Mouse (Mus musculus): Measurements from ENCODE around the gene Krtap2-4.
"Not testable (repeated sequence)": the region's sequence is repeated elsewhere in the genome, so short reads cannot be mapped to it uniquely, and the experiment has no call there.

Gene Krtap2-4

DNA sequence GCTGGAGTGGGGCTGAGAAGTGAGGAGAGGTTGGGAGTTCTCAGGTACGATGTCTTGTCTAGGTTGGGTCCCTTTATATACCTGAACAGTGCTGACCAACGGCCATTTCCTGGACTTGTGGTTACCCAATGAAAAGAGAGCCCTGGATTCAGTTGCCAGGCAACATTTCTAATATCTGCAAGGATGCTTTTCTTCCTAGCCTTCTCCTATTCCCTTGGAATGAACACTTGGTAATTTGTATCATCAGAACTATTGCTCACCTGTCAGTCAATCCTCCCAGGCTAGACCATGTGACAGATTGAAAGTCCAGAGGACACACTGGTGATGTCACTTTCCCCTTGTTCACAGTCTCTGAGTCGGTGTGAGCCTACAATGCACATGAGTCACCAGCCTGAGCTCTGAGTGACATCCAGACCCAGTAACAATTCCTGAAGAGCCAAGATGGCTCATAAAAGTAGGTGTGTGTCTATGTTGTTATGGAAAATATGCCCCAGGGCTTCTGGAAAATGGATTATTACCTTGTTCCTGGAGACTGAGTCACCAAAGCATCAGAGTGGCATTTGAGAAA lies at the start of gene Krtap2-4:
Gene Krtap2-4, minus strand, starts transcription at position 51 of the 568 bp plus-strand sequence.
- DNase-seq (ENCODE audit: low spot score in 2 of 2): no peak

DNA sequence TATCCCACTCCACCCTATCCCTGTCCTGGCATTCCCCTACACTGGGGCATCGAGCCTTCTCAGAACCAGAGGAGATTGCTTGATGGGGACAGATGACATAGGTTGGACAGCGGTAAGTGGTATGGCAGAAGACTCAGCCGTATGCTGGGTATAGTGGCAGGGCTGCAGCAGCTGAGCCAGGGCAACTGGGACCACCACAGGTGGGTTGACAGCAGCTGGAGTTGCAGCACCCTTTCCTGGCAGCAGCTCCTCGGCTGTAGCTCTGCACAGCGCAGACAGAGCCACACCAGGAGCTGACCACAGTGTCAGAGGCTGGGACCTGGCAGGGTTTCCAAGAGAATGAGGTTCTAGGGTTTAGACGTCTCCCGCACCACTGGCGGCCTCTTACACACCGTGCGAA lies 48.2 kb upstream of the Krtap2-4 start:
- no peak for DNase-seq (ENCODE audit: low spot score in 2 of 2)

DNA sequence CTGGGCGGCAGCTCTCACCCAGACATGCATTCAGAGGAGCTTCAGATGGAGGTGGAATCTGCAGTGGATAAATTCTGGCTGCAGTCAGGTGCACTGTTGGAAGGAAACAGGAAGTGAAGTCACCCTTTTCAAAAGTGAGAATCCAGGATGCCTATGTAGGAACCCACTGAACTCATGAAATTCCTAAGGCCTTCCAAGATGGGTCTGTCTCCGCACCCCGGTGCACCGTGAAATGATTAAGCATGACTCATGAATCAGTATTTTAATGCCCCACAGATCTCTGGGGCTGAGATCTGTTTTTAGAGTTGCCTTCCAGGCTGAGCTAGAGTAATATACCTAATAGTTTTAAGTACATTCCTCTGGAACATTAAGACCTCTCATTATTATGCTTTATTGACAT lies 44.6 kb upstream of the Krtap2-4 start:
- no peak for DNase-seq (ENCODE audit: low spot score in 2 of 2)

DNA sequence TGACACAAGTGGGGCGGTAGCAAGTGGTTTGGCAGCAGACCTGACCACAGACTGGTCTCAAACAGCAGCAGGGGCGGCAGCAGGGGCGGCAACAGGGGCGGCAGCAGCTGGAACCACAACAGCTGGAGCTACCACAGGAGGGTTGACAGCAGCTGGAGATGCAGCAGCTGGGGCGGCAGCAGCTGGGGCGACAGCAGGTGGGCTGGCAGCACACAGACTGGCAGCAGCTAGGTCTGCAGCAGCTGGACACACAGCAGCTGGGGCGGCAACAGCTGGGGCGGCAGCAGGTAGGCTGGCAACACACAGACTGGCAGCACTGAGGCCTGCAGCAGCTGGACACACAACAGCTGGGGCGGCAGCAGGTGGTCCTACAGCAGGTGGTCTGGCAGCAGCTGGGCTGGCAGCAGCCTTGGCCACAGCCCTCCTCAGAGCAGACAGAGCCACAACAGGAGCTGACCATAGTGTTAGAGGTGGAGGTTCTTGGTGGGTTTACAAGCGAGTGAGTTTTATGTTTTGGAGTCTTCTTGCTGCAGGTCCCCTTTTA lies 43.9 kb upstream of the Krtap2-4 start, which contains the start of gene Gm11563:
Gene Gm11563, minus strand, starts transcription at position 494 of the 544 bp plus-strand sequence.
- not testable (repeated sequence) for DNase-seq (ENCODE audit: low spot score in 2 of 2)

DNA sequence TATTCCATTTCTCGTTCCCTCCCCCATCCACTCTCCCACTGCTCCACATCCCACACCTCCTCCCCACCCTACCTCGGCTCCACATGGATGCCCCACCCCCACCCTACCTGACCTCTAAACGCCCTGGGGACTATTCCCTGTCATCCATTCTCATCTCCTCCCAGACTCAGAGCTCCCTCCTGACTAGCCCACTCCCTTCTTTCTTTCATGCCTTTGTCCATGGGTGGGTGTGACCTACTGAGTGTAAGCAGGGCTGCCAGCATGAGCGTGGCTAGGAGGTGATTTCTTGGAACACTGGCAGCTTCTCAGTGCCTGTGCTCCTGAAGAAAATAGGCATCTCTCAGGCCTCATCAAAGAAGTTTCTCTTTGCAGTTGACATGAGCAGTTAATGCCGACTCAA lies 42.4 kb upstream of the Krtap2-4 start:
- DNase-seq (ENCODE audit: low spot score in 2 of 2): no peak

DNA sequence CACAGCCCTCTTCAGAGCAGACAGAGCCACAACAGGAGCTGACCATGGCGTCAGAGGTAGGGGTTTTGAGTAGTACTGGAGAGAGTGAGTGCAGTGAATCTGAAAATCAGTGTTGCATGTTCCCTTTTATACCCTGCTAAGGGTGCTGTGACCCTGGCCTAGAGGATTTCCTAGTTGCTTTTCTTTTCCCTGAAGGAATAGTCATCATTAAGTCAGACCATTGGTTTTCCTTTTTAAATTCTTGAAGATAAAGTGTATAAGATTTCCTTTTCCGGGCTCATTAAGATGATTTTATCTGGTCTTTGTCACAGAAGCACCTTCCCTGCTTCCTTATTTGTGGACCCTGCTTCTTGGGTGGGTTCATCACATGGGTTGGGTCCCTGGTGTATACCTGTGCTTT lies 35.5 kb upstream of the Krtap2-4 start, which contains the start of gene Gm11555:
Gene Gm11555, minus strand, starts transcription at position 101 of the 400 bp plus-strand sequence.
- DNase-seq (ENCODE audit: low spot score in 2 of 2): no peak

DNA sequence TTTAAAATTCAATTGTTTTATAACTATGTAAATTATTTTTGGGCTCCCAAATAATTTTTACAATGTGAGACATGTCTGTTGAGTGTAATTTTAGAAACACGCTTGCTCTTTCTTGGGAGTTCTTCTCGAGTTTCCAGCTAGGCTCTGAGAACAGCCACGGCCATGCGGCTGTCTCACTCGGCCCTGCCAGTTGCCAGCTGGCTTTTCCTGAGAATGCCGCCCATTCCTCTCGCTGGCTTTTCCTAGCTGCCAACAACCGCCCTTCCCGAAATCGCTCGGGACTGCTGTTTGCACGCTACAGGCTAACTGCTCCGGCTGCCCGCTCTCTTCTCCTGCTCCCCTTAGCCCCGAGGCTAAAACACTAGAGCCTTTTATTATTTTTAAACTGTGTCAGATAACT lies 31.8 kb upstream of the Krtap2-4 start:
- no peak for DNase-seq (ENCODE audit: low spot score in 2 of 2)

DNA sequence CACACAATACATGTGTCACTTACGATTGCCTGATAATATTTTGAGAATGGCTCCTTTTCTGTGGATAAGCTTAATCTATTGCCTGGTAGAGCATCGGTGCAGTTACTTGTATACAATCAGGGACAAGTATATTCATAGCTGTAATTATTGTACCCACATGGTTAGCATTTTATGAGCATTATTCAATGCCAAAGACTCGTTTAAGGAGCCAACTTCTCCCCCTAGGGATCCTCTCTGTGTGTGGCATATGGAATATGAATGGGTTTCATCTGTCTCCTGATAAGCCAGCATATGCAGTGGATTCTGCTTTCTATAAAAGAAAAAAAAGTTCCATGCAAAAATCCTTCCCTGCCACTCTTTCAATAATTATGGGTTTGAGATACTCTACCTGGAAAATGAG lies 29.7 kb upstream of the Krtap2-4 start:
- no peak for DNase-seq (ENCODE audit: low spot score in 2 of 2)

DNA sequence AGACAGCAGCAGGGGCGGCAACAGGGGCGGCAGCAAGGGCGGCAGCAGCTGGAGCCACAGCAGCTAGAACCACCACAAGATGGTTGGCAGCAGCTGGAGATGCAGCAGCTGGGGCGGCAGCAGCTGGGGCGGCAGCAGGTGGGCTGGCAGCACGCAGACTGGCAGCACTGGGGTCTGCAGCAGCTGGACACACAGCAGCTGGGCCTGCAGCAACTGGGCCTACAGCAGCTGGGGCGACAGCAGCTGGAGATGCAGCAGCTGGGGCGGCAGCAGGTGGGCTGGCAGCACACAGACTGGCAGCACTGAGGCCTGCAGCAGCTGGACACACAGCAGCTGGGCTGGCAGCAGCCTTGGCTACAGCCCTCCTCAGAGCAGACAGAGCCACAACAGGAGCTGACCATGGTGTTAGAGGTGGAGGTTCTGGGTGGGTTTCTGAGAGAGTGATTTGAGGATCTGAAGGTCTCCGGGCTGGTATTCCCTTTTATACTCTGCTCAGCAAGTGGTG lies 29.0 kb upstream of the Krtap2-4 start, which contains the start of gene Krtap4-7:
Gene Krtap4-7, minus strand, starts transcription at position 455 of the 505 bp plus-strand sequence.
- DNase-seq (ENCODE audit: low spot score in 2 of 2): not testable (repeated sequence)

DNA sequence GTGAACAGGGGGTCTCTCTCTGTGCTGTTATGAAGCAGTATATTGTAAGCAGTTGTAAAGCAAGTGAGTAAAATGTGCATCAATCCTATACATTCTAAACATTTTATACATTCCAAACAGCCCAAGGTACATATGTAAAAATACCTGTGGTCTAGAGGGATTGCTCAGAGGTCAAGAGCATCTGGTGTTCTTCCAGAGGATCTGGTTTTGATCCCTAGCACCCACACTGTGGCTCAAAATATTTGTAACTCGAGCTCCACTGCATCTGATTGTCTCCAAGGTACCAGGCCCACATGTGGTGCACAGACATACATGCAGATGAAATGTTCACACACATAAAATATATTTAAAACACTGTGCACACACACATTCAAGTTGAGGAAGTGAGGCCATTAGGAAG lies 26.3 kb upstream of the Krtap2-4 start:
- DNase-seq (ENCODE audit: low spot score in 2 of 2): no peak

DNA sequence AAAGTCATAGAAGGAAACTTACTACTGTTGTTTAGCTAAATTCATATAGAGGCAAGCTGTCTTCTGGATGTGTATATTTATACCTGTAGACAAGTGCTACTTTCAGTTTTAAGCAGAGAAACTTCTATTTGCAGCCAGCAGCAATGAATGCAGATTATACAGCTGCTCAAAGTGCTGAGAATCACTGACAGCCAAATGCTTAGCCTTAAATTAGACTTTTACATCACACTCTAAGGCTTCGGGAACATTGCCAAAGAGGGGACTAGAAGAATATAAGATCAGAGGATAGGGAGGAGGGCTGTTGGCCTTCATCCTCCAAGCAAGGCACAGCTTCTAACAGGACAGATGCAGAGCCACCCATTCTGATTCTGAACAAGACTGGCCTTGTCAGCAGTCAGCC lies 22.4 kb upstream of the Krtap2-4 start:
- DNase-seq (ENCODE audit: low spot score in 2 of 2): no peak

DNA sequence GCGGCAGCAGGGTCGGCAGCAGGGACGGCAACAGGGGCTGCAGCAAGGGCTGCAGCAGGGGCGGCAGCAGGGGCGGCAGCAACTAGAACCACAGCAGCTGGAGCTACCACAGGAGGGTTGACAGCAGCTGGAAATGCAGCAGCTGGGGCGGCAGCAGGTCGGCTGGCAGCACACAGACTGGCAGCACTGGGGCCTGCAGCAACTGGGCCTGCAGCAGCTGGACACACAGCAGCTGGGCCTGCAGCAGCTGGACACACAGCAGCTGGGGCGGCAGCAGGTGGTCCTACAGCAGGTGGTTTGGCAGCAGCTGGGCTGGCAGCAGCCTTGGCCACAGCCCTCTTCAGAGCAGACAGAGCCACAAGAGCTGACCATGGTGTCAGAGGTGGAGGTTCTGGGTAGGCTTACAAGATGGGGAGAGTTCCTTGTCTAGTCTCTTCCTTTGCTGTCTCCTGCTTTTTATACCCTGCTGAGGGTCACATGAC lies 20.0 kb upstream of the Krtap2-4 start, which contains the start of gene Krtap4-2:
Gene Krtap4-2, minus strand, starts transcription at position 432 of the 482 bp plus-strand sequence.
- DNase-seq (ENCODE audit: low spot score in 2 of 2): no peak

DNA sequence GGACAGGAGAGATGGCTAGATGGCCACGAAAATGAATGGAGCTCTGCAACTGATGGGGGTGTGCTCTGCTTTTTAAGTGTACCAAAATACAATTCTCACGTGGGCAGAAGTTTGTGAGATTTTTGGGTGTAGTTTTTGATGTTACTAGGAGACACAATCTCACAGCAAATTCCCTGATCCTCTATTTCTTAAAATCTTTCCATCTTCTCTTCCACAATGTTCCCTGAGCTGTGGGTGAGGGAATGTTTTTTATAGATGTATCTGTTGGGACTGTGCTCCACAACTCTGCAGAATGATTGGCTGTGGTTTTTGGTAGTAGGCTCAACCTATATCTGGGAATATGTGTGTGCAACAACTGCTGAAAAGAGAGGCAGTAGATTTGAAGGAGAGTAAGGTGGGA lies 18.6 kb upstream of the Krtap2-4 start:
- DNase-seq (ENCODE audit: low spot score in 2 of 2): no peak

DNA sequence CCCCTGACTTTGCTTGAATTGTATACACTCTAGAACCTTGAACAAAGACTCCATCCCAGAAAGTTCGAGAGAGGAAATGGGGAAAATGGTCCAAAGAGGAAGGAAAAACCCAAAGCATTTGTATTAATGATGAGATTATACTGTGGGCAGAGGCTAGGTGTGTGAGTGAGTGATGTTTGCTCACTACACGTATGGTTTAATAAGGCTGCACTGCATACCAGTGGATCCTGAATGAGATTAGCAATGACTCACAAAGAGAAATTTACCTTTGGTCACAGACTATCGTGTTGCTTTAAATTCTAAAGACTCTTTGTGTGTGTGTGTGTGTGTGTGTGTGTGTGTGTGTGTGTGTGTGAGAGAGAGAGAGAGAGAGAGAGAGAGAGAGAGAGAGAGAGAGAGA lies 16.2 kb upstream of the Krtap2-4 start:
- DNase-seq (ENCODE audit: low spot score in 2 of 2): no peak

DNA sequence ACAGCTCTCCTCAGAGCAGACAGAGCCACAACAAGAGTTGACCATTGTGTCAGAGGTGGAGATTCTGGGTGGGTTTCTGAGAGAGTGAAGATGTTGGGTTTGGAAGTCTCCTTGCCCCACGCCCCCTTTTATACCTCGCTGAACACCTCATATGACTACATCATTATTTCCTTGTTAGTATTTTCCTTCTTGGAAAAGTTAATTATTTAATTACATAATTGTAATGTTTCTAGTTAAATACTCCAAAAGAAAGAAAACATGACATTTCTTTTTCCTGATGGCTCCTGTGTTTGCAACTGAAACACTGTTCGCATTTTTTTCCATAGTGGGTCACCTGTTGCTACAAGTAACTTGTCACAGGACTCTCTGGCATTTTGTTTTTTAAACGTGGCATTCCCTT lies 13.5 kb upstream of the Krtap2-4 start, which contains the start of gene Krtap4-1:
Gene Krtap4-1, minus strand, starts transcription at position 101 of the 400 bp plus-strand sequence.
- no peak for DNase-seq (ENCODE audit: low spot score in 2 of 2)

DNA sequence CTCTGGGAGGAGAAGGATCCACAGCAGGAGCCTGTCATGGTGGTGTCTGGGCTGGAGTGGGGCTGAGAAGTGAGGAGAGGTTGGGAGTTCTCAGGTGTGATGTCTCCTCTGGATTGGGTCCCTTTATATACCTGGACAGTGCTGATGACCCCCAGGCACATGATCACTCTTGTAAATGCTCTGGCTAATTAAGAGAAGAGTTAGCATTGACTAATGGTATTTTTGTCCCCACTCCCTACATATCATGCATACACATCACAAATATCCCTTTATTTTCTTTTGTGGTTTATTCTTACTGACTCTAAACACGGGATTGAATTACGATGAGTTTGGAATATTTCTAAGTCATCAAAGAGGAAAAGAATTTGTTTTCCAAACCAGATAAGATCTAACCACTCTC lies 5.7 kb upstream of the Krtap2-4 start, which contains the start of gene Gm11562:
Gene Gm11562, minus strand, starts transcription at position 101 of the 400 bp plus-strand sequence.
- DNase-seq (ENCODE audit: low spot score in 2 of 2): no peak

DNA sequence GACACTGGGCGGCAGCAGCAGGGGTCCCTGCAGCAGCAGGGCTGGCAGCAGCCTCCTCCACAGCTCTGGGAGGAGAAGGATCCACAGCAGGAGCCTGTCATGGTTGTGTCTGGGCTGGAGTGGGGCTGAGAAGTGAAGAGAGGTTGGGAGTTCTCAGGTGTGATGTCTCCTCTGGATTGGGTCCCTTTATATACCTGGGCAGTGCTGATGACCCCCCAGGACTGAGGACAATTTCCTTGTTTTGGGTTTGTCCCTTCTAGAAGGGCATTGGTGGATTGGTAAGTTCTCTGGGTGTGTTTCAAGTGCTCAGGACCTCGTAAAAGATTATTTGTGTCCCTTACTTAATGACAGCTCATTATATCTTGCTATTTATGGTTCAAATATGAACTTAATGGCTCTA lies 4.6 kb downstream of the Krtap2-4 start, which contains the start of gene Gm11937:
Gene Gm11937, minus strand, starts transcription at position 101 of the 400 bp plus-strand sequence.
- not testable (repeated sequence) for DNase-seq (ENCODE audit: low spot score in 2 of 2)

DNA sequence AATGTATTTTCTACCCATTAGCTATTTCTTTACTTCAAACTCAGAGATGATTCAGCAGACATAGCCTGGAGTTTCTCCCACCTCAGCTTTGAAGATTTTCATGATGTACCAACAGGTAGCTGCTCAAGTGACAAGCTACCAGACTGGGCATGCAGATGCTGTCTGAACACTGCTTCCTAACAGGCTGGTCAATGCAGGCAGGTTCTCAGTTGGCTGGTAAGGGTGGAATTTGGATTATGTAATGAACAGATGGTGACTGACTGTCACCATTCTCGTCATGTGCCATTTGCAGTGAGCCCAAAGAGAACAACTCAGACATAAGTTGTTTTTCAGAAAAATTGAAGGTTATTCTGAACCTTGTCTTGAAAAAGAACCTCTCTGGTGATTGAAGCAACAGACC lies 5.5 kb downstream of the Krtap2-4 start:
- DNase-seq (ENCODE audit: low spot score in 2 of 2): no peak

DNA sequence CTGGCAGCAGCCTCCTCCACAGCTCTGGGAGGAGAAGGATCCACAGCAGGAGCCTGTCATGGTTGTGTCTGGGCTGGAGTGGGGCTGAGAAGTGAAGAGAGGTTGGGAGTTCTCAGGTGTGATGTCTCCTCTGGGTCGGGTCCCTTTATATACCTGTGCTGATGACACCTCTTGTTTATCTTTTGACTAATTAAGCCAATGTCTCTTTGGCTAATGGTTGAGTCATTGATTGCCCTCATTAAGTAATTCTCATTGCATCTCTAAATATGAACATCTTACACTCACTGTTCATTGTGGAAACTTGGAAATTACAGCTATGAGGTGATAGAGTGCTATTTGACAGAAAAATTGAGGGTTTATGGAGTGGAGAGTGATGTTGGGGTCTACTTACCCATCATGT lies 11.4 kb downstream of the Krtap2-4 start, which contains the start of gene Gm11938:
Gene Gm11938, minus strand, starts transcription at position 101 of the 400 bp plus-strand sequence.
- DNase-seq (ENCODE audit: low spot score in 2 of 2): not testable (repeated sequence)

DNA sequence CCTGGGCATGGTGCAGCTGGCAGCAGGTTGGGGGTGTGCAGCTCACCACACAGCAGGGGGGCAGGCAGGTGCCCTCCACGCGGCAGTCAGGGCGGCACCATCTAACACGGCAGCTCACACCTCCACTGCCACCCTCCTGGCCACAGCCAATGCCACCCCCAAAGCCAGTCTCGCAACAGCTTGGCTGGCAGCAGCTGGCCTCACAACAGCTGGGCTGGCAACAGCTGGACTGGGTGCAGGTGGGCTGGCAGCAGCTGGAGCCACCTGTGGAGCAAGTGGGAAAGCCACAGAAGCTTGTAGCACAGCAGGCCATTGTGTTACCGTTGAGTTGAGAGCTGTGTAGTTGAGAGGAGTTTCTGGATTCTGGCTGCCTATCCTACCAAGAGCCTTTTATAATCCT lies 16.9 kb downstream of the Krtap2-4 start, which contains the start of gene Krtap9-3:
Gene Krtap9-3, minus strand, starts transcription at position 364 of the 400 bp plus-strand sequence.
- DNase-seq (ENCODE audit: low spot score in 2 of 2): not testable (repeated sequence)

DNA sequence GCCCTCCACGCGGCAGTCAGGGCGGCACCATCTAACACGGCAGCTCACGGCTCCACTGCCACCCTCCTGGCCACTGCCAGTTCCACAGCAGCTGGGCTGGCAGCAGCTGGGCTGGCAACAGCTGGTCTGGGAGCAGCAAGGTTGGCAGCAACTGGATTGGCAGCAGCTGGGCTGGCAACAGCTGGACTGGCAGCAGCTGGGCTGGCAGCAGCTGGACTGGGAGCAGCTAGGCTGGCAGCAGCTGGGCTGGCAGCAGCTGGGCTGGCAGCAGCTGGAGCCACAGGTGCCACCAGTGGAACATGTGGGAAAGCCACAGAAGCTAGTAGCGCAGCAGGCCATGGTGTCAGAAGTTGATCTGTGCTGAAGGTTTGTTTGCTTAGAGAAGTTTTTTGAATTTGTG lies 23.7 kb downstream of the Krtap2-4 start, which contains the start of gene Krtap1-3:
Gene Krtap1-3, minus strand, starts transcription at position 359 of the 400 bp plus-strand sequence.
- DNase-seq (ENCODE audit: low spot score in 2 of 2): no peak

DNA sequence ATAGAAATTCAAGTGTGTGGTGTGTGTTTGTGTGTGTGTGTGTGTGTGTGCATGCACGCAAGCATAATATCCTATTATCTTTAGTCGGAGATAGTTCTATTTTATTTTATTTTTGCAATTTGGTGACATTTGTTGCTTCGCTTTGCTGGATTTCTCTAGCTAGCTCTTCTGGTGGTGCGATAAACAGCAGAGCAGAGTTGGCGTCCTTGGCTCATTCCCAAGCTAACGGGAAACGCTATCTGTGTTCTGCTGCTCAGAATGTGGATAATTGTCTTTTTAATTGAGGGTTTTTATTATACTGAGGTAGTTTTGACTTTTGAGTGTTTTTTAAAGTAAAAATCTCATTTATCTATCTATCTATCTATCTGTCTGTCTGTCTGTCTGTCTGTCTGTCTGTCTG lies 29.6 kb downstream of the Krtap2-4 start:
- DNase-seq (ENCODE audit: low spot score in 2 of 2): no peak
